ENCODE assay signal across 19 mouse cellular contexts in the genomic region with DNA sequence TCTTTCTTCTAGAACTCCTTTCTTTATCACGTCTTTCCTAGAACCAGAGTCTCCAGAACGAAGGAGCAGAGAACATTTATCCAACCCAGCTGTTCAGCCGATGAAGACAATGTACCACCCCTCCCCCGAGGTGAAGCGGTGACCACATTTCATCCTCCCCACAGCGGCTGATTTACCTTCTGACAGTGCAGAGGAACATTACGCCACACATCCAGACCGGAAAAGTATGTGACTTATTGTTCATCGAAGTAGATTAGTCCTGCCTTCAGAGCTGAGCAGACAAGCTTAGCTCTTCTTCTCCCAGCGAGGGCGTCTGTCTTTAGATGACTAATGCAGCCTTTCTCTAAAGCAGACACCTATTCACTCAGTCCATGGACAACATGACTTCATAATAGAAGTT.
A peak's percentile ranks its signal among the peaks of the same experiment; 100 is the strongest.
DNase-seq lines count a peak whose midpoint lies in the region; ATAC-seq and TF ChIP-seq lines count a peak whose summit lies in the region.
"Had no signal": no experiment of that assay in that cellular context is flagged by ENCODE, and none has a peak within 500 bp of the region (broad histone marks: within the 10 kb centered on the region; RNA-seq: fewer than 3 reads in every experiment).

No protein-coding gene starts in this region.

- peaks cover 14% of the 10 kb centered on the region for H3K4me1 ChIP-seq in kidney, embryonic 15.5 days
- H3K4me1 ChIP-seq in midbrain, embryonic 11.5 days (ENCODE audit: control insufficient read depth, insufficient read depth, low read length), result 0 out of 2 replicates have a peak, but pooled peaks cover 3% of the 10 kb centered on the region
- no peaks in the 10 kb centered on the region; the same call in 1 of the 2 replicates for H3K4me1 ChIP-seq in midbrain, postnatal 0 days (ENCODE audit: insufficient read depth, low read length)

- H3K9me3 ChIP-seq in kidney, embryonic 15.5 days (replicated peaks), result no peaks in the 10 kb centered on the region
- H3K9me3 ChIP-seq in midbrain, embryonic 11.5 days (ENCODE audit: control insufficient read depth, low read length), result no peaks in the 10 kb centered on the region
- no peaks in the 10 kb centered on the region for H3K9me3 ChIP-seq in midbrain, postnatal 0 days (ENCODE audit: low read length)
- H3K9me3 ChIP-seq: hindbrain, embryonic 10.5 days; limb, embryonic 15.5 days had no signal

- H3K4me2 ChIP-seq in kidney, embryonic 15.5 days, result peak overlapping the region; percentile 36
- no peak overlapping the region for H3K4me2 ChIP-seq in midbrain, embryonic 11.5 days
- no peak overlapping the region for H3K4me2 ChIP-seq in midbrain, postnatal 0 days (ENCODE audit: low read depth, low read length, poor library complexity, severe bottlenecking)
- H3K4me2 ChIP-seq: limb, embryonic 15.5 days had no signal

- no peaks in the 10 kb centered on the region for H3K36me3 ChIP-seq in kidney, embryonic 15.5 days
- no peaks in the 10 kb centered on the region for H3K36me3 ChIP-seq in midbrain, embryonic 11.5 days (ENCODE audit: control insufficient read depth, insufficient read depth, low read length)
- H3K36me3 ChIP-seq in midbrain, postnatal 0 days (ENCODE audit: insufficient read depth, low read length), result no peaks in the 10 kb centered on the region
- H3K36me3 ChIP-seq: hindbrain, embryonic 10.5 days; limb, embryonic 15.5 days had no signal

- peak; percentile 10 for DNase-seq in adrenal gland, postnatal 14 days
- no peak for DNase-seq in adrenal gland, postnatal 25 days
- no peak for DNase-seq in kidney, adult 11 months
- peak; percentile 69 for DNase-seq in midbrain, embryonic 11.5 days (ENCODE audit: low spot score, missing footprints)
- no peak for DNase-seq in midbrain, postnatal 0 days (ENCODE audit: low spot score)
- DNase-seq in embryo, embryonic 11 days, result peak; percentile 49
- DNase-seq in urinary bladder, postnatal 25 days (ENCODE audit: low spot score), result no peak
- DNase-seq: cerebellum, adult 11 months; cerebellum, postnatal 14 days; gastrocnemius, postnatal 10 days; heart, adult 18-20 months; kidney, postnatal 36 days; lung, adult 18-20 months; right cerebral cortex, postnatal 4 days; thymus, postnatal 4 days had no signal

- 0 out of 2 replicates have a peak, but pooled peaks cover 5% of the 10 kb centered on the region for H3K27me3 ChIP-seq in kidney, embryonic 15.5 days
- H3K27me3 ChIP-seq in midbrain, embryonic 11.5 days (ENCODE audit: control insufficient read depth, insufficient read depth, low read length), result no peaks in the 10 kb centered on the region
- H3K27me3 ChIP-seq in midbrain, postnatal 0 days (ENCODE audit: insufficient read depth, low read length), result no peaks in the 10 kb centered on the region
- H3K27me3 ChIP-seq: limb, embryonic 15.5 days had no signal

- ATAC-seq in kidney, embryonic 15.5 days (replicated peaks; ENCODE audit: low FRiP score), result 0 out of 2 replicates have a peak, but pooled peaks have one; percentile 47
- ATAC-seq in midbrain, embryonic 11.5 days (ENCODE audit: low FRiP score), result no peak
- no peak for ATAC-seq in midbrain, postnatal 0 days (ENCODE audit: low FRiP score)
- ATAC-seq: midbrain, embryonic 16.5 days had no signal

- 0 out of 2 replicates have a peak overlapping the region, but pooled peaks have one; percentile 3 for H3K4me3 ChIP-seq in kidney, embryonic 15.5 days (replicated peaks)
- H3K4me3 ChIP-seq in midbrain, embryonic 11.5 days (ENCODE audit: low read depth, low read length), result no peak overlapping the region
- no peak overlapping the region for H3K4me3 ChIP-seq in midbrain, postnatal 0 days (ENCODE audit: low read depth, low read length)
- H3K4me3 ChIP-seq: hindbrain, embryonic 10.5 days; limb, embryonic 15.5 days had no signal

- no peak for TF ChIP-seq CTCF in midbrain, postnatal 0 days (IDR thresholded peaks at IDR 0.05)

- H3K27ac ChIP-seq in kidney, embryonic 15.5 days, result no peak overlapping the region
- no peak overlapping the region for H3K27ac ChIP-seq in midbrain, embryonic 11.5 days (ENCODE audit: low read depth, low read length)
- H3K27ac ChIP-seq in midbrain, postnatal 0 days (ENCODE audit: low read depth, low read length), result no peak overlapping the region
- H3K27ac ChIP-seq: hindbrain, embryonic 10.5 days; limb, embryonic 15.5 days had no signal

- 11% methylated on average over 11 of the region's 11 CpGs for WGBS in kidney, embryonic 15.5 days
- WGBS in midbrain, embryonic 11.5 days, result 65% methylated on average over 11 of the region's 11 CpGs
- WGBS in midbrain, postnatal 0 days, result 57% methylated on average over 11 of the region's 11 CpGs

- H3K9ac ChIP-seq in kidney, embryonic 15.5 days, result no peak overlapping the region
- H3K9ac ChIP-seq in midbrain, embryonic 11.5 days (ENCODE audit: low read length), result no peak overlapping the region
- no peak overlapping the region for H3K9ac ChIP-seq in midbrain, postnatal 0 days (replicated peaks; ENCODE audit: low read length, poor library complexity, severe bottlenecking)
- H3K9ac ChIP-seq: limb, embryonic 15.5 days had no signal

Comparison
In these comparisons a context has a peak if more than half of its experiments do, and no peak if none do; other contexts are left out.
1. DNase-seq: peak in adrenal gland, postnatal 14 days (single experiment), midbrain, embryonic 11.5 days (single experiment) and embryo, embryonic 11 days (single experiment); none in adrenal gland, postnatal 25 days (single experiment), kidney, adult 11 months (single experiment), midbrain, postnatal 0 days (single experiment) and urinary bladder, postnatal 25 days (single experiment).